In the genomic region with DNA sequence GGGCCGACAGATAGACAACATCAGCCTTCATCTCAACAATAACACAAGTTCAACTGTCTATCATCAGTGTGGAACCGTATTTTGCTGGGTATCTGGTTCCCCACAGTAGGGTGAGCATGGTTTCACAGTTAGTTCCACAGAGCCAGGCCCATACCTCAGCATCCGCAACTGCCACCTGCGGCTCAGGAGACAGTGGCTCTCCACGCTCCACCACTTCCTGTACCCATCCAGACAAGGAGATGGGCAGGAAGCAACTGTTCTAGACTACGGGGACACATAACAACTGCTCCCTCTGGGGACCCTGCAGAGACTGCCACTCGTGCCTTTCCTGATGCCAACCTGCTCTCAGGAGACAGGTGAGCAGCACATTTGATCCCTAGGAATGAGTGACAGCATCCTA, we compare ENCODE assay signal across 26 mouse cellular contexts. TPM values are rescaled to one million over a fixed set of nuclear protein-coding genes. Genes with fewer than 3 reads are reported as not detected.
A peak's percentile ranks its signal among the peaks of the same experiment; 100 is the strongest.
DNase-seq lines count a peak whose midpoint lies in the region; ATAC-seq lines count a peak whose summit lies in the region.
"Had no signal": no experiment of that assay in that cellular context is flagged by ENCODE, and none has a peak within 500 bp of the region (broad histone marks: within the 10 kb centered on the region; RNA-seq: fewer than 3 reads in every experiment).

No protein-coding gene starts in this region.

- H3K9ac ChIP-seq in midbrain, embryonic 14.5 days (replicated peaks; ENCODE audit: low read length) = no peak overlapping the region
- H3K9ac ChIP-seq: forebrain, embryonic 12.5 days; forebrain, postnatal 0 days; heart, embryonic 15.5 days; limb, embryonic 13.5 days; lung, embryonic 15.5 days; midbrain, embryonic 12.5 days had no signal

- intact Hi-C loops in left cerebral cortex, postnatal 10 days (cut with DNase I) = no loop called here

- no peaks in the 10 kb centered on the region for H3K9me3 ChIP-seq in midbrain, embryonic 14.5 days (ENCODE audit: control insufficient read depth, low read length)
- H3K9me3 ChIP-seq: forebrain, embryonic 12.5 days; heart, embryonic 15.5 days; limb, embryonic 13.5 days; lung, embryonic 15.5 days; midbrain, embryonic 12.5 days had no signal

- WGBS in midbrain, embryonic 14.5 days = 92% methylated on average over 7 of the region's 7 CpGs

- no peak overlapping the region for H3K4me2 ChIP-seq in midbrain, embryonic 14.5 days (ENCODE audit: low read length)
- H3K4me2 ChIP-seq: forebrain, embryonic 12.5 days; heart, embryonic 15.5 days; limb, embryonic 13.5 days; liver, embryonic 11.5 days; lung, embryonic 15.5 days; midbrain, embryonic 12.5 days had no signal

- peaks cover 17% of the 10 kb centered on the region for H3K36me3 ChIP-seq in midbrain, embryonic 14.5 days (ENCODE audit: control insufficient read depth, insufficient read depth, low read length)

- no peaks in the 10 kb centered on the region for H3K4me1 ChIP-seq in midbrain, embryonic 14.5 days (ENCODE audit: control insufficient read depth, insufficient read depth, low read length)
- H3K4me1 ChIP-seq: heart, embryonic 15.5 days; limb, embryonic 13.5 days had no signal

- peak; percentile 31 for DNase-seq in CD4-positive helper T cell, adult 2 months (ENCODE audit: low read depth, low spot score)
- DNase-seq in naive thymus-derived CD4-positive, alpha-beta T cell, adult 2 months (ENCODE audit: low read depth) = peak; percentile 33
- DNase-seq in thymus, postnatal 10 days (ENCODE audit: low spot score in 2 of 2) = peak; percentile 56 to 58
- no peak for DNase-seq in layer of hippocampus, postnatal 36 days
- no peak for DNase-seq in left cerebral cortex, postnatal 10 days (ENCODE audit: extremely low spot score in 1 of 2, low spot score in 2 of 2)
- no peak for DNase-seq in gastrocnemius, adult 18-20 months (ENCODE audit: low spot score)
- DNase-seq in midbrain, embryonic 14.5 days = no peak
- DNase-seq: adrenal gland, postnatal 10 days; cerebellum, adult 11-12 months; cerebellum, adult 9-11 months; forebrain, postnatal 0 days; gastrocnemius, postnatal 14 days; kidney, postnatal 14 days; layer of hippocampus, adult 9-11 months; right cerebral cortex, postnatal 14 days had no signal

- no peaks in the 10 kb centered on the region for H3K27me3 ChIP-seq in midbrain, embryonic 14.5 days (ENCODE audit: control insufficient read depth, insufficient read depth, low read length)
- H3K27me3 ChIP-seq: forebrain, embryonic 12.5 days; heart, embryonic 15.5 days; limb, embryonic 13.5 days; lung, embryonic 15.5 days; midbrain, embryonic 12.5 days had no signal

- peak; percentile 32 for ATAC-seq in activated CD4-positive, CD25-positive, alpha-beta regulatory T cell, adult 4 months
- no peak for ATAC-seq in midbrain, embryonic 14.5 days (ENCODE audit: low FRiP score, low TSS enrichment)
- ATAC-seq: forebrain, postnatal 0 days; hindbrain, embryonic 16.5 days; intestine, postnatal 0 days had no signal

- H3K27ac ChIP-seq in midbrain, embryonic 14.5 days (replicated peaks; ENCODE audit: low read depth, low read length) = no peak overlapping the region
- H3K27ac ChIP-seq: forebrain, embryonic 12.5 days; heart, embryonic 15.5 days; limb, embryonic 13.5 days; lung, embryonic 15.5 days; midbrain, embryonic 12.5 days had no signal

- H3K4me3 ChIP-seq in midbrain, embryonic 14.5 days (replicated peaks; ENCODE audit: low read depth, low read length) = no peak overlapping the region
- H3K4me3 ChIP-seq: erythroblast, embryonic 14.5 days; forebrain, embryonic 12.5 days; heart, embryonic 15.5 days; limb, embryonic 13.5 days; lung, embryonic 15.5 days; midbrain, embryonic 12.5 days had no signal

RNA-seq across cellular contexts. Expression of a gene that starts 25.2 kb away (rescaled TPM):
- polyA plus RNA-seq in activated CD4-positive, CD25-positive, alpha-beta regulatory T cell, adult 4 months (2017; shearing (Covaris generic)) = under 1 TPM in 1 of 2 experiments, not detected in 1; 0.08 TPM
- 100 to 1,000 TPM; 212 to 242 TPM for total RNA-seq in layer of hippocampus, postnatal 36 days (2021)
- 10 to 100 TPM; 55.1 to 57.2 TPM for total RNA-seq in left cerebral cortex, postnatal 10 days (2021)
- total RNA-seq in gastrocnemius, adult 18-20 months (2021) = 1 to 10 TPM in 1 of 2 experiments, under 1 TPM in 1; 0.50 to 1.2 TPM
- 20.6 and 27.9 TPM in 2 replicates for polyA plus RNA-seq in midbrain, embryonic 14.5 days (2014; fragmentation: Nextera tagmentation; extraction: Ambion mirVana)
- polyA plus RNA-seq: C2C12 had no signal

RNA-seq across cellular contexts. Expression of a gene that starts 33.1 kb away (rescaled TPM):
- polyA plus RNA-seq in activated CD4-positive, CD25-positive, alpha-beta regulatory T cell, adult 4 months (2017; shearing (Covaris generic)) = 1 to 10 TPM; 6.7 to 7.1 TPM
- total RNA-seq in layer of hippocampus, postnatal 36 days (2021) = 1 to 10 TPM; 2.9 to 3.0 TPM
- 1 to 10 TPM; 3.2 to 3.6 TPM for total RNA-seq in left cerebral cortex, postnatal 10 days (2021)
- total RNA-seq in gastrocnemius, adult 18-20 months (2021) = 1 to 10 TPM; 8.0 to 8.1 TPM
- 4.7 and 8.5 TPM in 2 replicates for polyA plus RNA-seq in midbrain, embryonic 14.5 days (2014; fragmentation: Nextera tagmentation; extraction: Ambion mirVana)

Comparison
In these comparisons a context has a peak if more than half of its experiments do, and no peak if none do; other contexts are left out.
1. DNase-seq: peak in CD4-positive helper T cell, adult 2 months (single experiment), naive thymus-derived CD4-positive, alpha-beta T cell, adult 2 months (single experiment) and thymus, postnatal 10 days (2 of 2); none in layer of hippocampus, postnatal 36 days (0 of 2), left cerebral cortex, postnatal 10 days (0 of 2), gastrocnemius, adult 18-20 months (single experiment) and midbrain, embryonic 14.5 days (single experiment).
2. RNA of a gene that starts 25.2 kb away (total RNA-seq): 212 to 242 TPM in layer of hippocampus, postnatal 36 days and 55.1 to 57.2 TPM in left cerebral cortex, postnatal 10 days; 0.50 to 1.2 TPM in gastrocnemius, adult 18-20 months; every median in the first group is over 10 times any median in the second.